Mouse (Mus musculus): ENCODE measurements around the gene Stat3.

Gene Stat3

DNA sequence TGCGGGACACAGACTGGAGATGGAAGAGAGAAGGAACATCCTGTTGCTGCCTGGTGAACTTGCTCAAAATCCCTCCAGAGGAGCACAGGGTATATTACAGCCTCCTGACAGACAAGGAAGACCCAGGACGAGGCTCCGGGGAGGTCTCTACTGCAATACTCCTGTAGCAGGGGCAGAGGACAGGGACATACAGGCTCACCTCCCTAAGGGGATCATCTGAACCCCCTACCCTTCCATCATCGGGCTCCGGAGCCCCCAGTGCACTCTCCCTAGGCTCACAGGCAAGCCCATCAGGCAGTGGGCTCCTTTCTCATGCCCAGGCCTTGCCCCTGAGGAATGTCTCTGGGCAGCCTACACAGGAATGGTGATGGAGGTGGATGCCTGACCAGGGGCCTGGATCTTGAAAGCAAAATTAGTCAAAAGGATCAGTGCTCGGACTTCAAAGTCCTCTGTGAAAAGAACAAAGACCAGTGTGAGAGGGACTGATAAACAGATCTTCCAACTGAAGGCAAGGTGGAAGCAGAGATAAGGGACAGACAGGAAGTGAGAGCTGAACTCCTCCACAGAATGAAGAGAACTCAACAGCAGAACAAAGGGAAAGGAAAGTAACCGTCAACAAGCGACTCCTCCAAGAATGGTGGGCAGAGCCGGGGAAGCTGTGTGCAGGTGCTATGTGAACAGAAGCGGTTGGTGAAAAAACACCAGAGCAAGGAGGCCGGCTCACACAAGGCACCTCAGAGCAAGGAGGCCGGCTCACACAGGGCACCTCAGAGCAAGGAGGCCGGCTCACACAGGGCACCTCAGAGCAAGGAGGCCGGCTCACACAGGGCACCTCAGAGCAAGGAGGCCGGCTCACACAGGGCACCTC is 47.9 kb downstream of the Stat3 start:
- DNase-seq (ENCODE audit: low spot score): no peak

- DNase-seq (ENCODE audit: low spot score): no peak
Observed at GRCm38 (mm10) chr11:100890481-100890880, 48.9 kb downstream of the Stat3 start.

- DNase-seq (ENCODE audit: low spot score): no peak
Observed at GRCm38 (mm10) chr11:100888348-100888820, 51.0 kb downstream of the Stat3 start.

DNA sequence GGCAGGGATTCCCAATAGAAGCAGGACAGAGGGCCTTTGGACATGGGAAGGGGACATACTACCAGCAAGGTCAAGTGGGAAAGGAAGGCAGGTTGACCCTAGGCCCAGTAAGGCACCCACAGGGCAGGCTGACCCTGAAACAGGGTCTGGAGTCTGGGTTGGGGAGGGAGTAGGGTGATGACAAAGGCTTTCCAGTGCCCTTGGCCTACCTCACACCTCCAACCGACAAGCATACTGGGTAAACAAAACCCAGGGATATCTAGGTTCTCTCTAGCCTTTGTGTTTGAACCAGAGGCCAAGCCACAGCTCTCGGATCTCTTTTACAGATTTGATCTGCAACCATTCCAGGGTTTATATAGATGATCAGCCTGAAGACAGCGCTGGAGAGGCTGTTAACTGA is 51.6 kb downstream of the Stat3 start:
- no peak for DNase-seq (ENCODE audit: low spot score)

DNA sequence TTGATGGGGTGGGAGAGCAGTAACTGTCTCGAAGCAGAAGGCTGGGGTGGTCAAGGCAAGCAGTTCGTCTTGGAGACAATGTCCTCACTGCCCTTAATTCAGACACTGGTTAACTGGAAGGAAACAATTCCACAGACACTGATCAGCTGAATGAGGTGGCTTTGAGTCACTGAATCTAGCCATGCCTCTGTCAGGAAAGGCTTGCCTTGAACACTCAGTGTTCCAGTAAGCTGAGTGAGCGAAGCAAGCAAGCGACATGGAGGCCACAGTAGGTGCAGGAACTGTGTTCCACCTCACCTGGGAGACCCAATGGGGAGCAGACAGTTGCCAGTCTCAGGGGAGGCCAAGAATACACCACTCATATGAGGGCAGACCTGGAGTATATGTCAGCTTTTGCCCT is 52.1 kb downstream of the Stat3 start:
- no peak for DNase-seq (ENCODE audit: low spot score)

DNA sequence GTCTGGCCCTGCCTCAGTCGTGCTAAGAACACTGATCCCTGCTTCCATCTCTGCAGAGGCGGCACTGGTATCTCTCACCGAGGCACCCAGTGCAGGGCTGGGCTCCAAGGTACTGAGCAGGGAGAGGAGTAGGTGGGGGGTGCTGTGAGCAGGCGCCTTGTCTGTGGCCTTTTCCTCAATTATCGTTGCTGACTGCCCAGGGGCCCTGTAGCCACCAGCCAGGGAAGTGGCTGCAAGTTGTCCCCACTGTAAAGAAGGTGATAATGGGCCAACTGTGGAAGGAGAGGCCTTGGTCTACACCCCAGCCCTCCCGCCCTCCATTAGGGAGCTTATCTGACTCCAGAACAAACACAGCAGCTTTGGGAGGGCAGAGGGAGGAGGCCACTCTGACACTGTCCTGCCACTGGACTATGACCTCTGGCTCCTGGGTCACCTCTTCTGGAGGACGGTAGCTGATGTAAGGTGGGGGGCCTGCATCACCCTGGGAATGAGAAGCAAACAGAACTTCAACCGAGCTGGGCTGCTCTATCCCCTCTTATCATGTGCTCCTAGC is 53.1 kb downstream of the Stat3 start:
- peak; percentile 35 for DNase-seq (ENCODE audit: low spot score)

DNA sequence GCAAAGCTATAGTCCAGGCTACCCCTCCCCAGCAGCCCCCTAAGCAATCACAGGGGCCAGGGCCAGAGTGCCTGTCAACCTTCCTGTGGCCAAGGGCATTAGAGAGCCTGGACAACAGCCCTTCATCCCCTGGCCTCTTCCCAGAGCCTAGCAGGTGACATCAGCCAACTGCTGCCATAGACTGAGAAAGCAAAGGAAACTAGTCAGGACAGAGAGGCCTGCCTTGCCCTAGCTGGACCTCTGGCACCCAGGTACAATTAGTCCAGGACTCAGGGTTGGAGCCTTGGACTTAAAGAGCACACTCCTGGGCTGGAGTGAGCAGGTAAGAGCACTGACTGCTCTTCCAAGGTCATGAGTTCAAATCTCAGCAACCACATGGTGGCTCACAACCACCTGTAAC is 53.9 kb downstream of the Stat3 start:
- no peak for DNase-seq (ENCODE audit: low spot score)

- no peak for DNase-seq (ENCODE audit: low spot score)
Observed at GRCm38 (mm10) chr11:100883640-100884039, 55.7 kb downstream of the Stat3 start.

GRCm38 (mm10) chr11:100879321-100880078 is 59.8 kb downstream of the Stat3 start:
- no peak for DNase-seq (ENCODE audit: low spot score)

- no peak for DNase-seq (ENCODE audit: low spot score)
Observed at GRCm38 (mm10) chr11:100875761-100876160, 63.6 kb downstream of the Stat3 start.

DNA sequence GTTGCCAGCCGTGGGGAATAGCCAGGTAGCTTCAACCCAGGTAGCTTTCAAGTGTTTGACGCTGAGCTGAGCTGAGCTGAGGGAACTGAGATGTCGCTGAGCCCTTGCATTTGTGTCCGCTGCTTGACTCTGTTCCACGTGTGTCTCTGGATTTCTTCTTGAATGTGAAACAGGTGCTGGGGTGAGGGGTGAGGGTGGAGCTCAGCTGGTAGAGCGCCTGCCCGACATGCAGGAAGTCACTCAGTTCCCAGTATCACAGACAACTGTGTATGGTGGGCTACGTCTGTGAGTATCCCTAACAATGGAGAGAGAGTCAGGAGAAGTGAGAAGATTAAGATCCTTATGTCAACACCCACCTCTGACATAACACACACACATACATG is 68.4 kb downstream of the Stat3 start:
- DNase-seq (ENCODE audit: low spot score): no peak

- peak; percentile 74 for DNase-seq (ENCODE audit: low spot score)
Observed at GRCm38 (mm10) chr11:100870256-100870967, 68.9 kb downstream of the Stat3 start.

- DNase-seq (ENCODE audit: low spot score): no peak
Observed at GRCm38 (mm10) chr11:100865618-100866017, 73.7 kb downstream of the Stat3 start.

GRCm38 (mm10) chr11:100863141-100863540 is 76.2 kb downstream of the Stat3 start:
- no peak for DNase-seq (ENCODE audit: low spot score)

DNA sequence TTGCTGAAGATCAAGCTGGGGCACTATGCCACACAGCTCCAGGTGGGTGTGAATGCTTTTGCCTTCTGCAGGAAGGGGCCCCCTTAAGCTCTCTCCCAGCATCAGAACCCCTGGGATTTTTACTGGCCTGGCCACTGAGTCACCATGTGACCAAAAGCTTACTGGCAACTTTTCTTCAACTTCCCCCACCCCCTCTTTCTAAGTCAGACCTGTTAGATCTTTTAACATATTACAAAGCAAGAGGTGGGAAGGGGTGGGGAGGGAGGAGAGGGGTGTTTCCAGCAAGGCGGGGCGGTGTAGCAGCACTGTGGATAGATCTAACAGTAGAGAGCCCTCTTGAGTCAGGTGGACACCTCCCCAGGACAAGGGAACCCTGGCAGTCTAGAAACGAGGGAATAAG is 77.5 kb downstream of the Stat3 start:
- no peak for DNase-seq (ENCODE audit: low spot score)

DNA sequence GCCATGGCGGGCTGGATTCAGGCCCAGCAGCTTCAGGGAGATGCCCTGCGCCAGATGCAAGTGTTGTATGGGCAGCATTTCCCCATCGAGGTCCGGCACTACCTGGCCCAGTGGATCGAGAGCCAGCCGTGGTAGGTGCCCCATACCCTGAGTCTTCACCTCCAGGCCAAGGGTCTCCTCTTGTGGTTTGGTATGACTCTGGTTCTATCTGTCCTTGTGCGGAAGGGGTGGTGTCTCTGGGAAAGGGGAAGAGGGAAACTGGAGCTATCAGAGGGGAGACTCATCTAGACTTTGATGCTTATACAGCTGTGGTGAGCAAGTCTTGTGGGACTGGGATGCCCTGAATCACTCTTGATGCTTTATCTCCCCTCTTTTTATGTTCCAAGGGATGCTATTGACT is 78.0 kb downstream of the Stat3 start:
- no peak for DNase-seq (ENCODE audit: low spot score)

DNA sequence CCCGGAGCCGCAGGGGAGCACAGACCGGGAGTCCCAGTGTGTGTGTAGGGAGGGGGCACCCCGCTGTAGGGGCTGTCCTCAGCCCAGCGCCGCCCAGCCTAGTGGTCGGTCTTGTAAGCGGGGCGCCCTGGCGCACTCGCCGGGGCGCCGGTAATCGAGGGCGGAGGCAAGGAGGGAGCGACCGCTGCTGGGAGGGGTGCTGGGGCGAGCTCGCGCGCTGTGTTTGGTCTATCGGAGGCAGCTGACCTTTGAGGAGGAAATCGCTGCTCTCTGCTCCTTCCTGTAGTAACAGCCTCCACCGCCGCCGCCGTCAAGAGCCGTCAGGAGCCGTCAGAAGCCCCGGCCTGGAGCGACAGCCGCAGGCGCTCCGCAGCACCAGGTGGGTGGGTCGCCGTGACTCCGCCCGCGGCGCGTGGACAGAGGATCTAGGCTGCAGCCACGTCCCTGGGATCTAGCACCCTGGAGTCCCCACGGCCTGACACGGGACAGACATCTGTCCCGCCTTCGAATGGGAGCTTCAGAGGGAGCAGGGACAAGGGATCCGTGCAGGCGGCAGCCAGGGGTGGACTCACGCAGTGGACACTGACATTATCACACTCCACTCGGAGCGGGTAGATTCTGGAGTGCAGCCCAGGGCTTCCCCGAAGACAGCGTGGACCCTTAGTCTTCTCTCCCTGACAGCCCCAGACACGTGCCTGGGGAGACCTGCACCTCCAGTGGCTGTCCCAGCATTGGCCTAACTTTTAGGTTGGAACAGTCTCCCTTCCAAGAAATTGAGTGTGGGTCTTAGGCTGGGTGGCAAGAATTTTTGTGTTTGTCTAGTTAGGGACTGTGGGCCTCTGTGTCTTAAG is 78.9 kb downstream of the Stat3 start:
- DNase-seq (ENCODE audit: low spot score): peak; percentile 87

GRCm38 (mm10) chr11:100859579-100860075 is 79.7 kb downstream of the Stat3 start:
- DNase-seq (ENCODE audit: low spot score): no peak

- DNase-seq (ENCODE audit: low spot score): peak; percentile 87
Observed at GRCm38 (mm10) chr11:100858935-100859578, 80.3 kb downstream of the Stat3 start, which contains the start of gene Stat5a. Stat5a (plus strand) TSS chr11:100859351.

GRCm38 (mm10) chr11:100857960-100858359 is 81.4 kb downstream of the Stat3 start:
- no peak for DNase-seq (ENCODE audit: low spot score)

Measured in ovary, postnatal 36 days (tissue).